ENCODE assay signal across 7 mouse cellular contexts in the genomic region with DNA sequence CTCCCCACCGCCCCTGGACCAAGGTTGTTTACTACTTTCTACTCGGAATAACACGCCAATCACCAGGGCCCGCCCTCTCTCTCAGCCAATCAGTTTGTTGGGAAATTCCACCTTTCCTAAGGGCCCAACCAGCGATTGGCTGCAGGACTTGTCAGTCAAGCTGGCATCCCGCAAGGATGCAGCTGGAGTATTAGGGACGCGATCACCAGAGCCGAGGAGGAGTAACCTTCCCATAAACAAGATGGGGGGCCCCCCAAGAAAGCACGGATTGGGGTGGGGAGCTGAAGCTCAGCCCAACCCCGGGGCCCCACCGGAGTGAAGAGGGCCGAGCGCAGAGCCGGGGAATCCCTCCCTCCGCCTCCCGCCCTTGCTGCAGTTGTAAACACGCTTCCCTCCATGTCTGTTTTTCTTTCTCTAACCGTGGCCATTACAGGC.
DNase-seq lines count a peak whose midpoint lies in the region; ATAC-seq lines count a peak whose summit lies in the region.

No protein-coding gene starts in this region.

- peak overlapping the region; percentile 76 for H3K4me2 ChIP-seq in midbrain, embryonic 13.5 days (replicated peaks)

- peak overlapping the region; percentile 93 for H3K27ac ChIP-seq in limb, embryonic 10.5 days
- peak overlapping the region; percentile 95 for H3K27ac ChIP-seq in midbrain, embryonic 13.5 days

- peak; percentile 47 for ATAC-seq in granulocyte monocyte progenitor cell, adult 5-6 weeks (replicated peaks; ENCODE audit: poor library complexity, severe bottlenecking)
- ATAC-seq in midbrain, embryonic 13.5 days, result peak; percentile 92

- H3K9me3 ChIP-seq in limb, embryonic 10.5 days (replicated peaks), result no peaks in the 10 kb centered on the region
- no peaks in the 10 kb centered on the region for H3K9me3 ChIP-seq in midbrain, embryonic 13.5 days

- no peaks in the 10 kb centered on the region for H3K27me3 ChIP-seq in limb, embryonic 10.5 days (ENCODE audit: low read depth, poor library complexity, severe bottlenecking)
- no peaks in the 10 kb centered on the region for H3K27me3 ChIP-seq in midbrain, embryonic 13.5 days

- DNase-seq in adrenal gland, adult 8-10 months, result peak; percentile 98
- peak; percentile 94 for DNase-seq in embryo, embryonic 9.5 days (ENCODE audit: extremely low spot score)
- peak; percentile 99 for DNase-seq in kidney, adult 11 months
- peak; percentile 96 for DNase-seq in limb, embryonic 10.5 days (ENCODE audit: low spot score)
- peak; percentile 92 for DNase-seq in spleen, adult 12 weeks (ENCODE audit: low spot score)

- no peaks in the 10 kb centered on the region for H3K36me3 ChIP-seq in limb, embryonic 10.5 days
- no peaks in the 10 kb centered on the region for H3K36me3 ChIP-seq in midbrain, embryonic 13.5 days

- peak overlapping the region; percentile 82 for H3K9ac ChIP-seq in midbrain, embryonic 13.5 days (replicated peaks)

- H3K4me1 ChIP-seq in limb, embryonic 10.5 days, result peaks cover 45% of the 10 kb centered on the region
- H3K4me1 ChIP-seq in midbrain, embryonic 13.5 days (replicated peaks), result peaks cover 69% of the 10 kb centered on the region

- H3K4me3 ChIP-seq in limb, embryonic 10.5 days, result peak overlapping the region; percentile 74
- peak overlapping the region; percentile 58 for H3K4me3 ChIP-seq in midbrain, embryonic 13.5 days (replicated peaks)

- under 1% methylated on average over 19 of the region's 19 CpGs for WGBS in limb, embryonic 10.5 days
- 0% methylated on average over 19 of the region's 19 CpGs for WGBS in midbrain, embryonic 13.5 days

Comparison
In these comparisons a context has a peak if more than half of its experiments do, and no peak if none do; other contexts are left out.
1. Peak in every context shown above with its lines: DNase-seq, ATAC-seq, H3K4me3 ChIP-seq and H3K27ac ChIP-seq.